Mouse (Mus musculus) bone marrow, adult 2 months (tissue): ENCODE results near the gene Phactr2. TPM values are rescaled to one million over a fixed set of nuclear protein-coding genes. Genes with fewer than 3 reads are reported as not detected.

ENCODE experiments used
- H3K27ac ChIP-seq: fragments of 200-500 bp; 2 replicates; pipeline ENCODE4 v1.5.1; 2012; ENCODE audit warnings: low read depth, mild to moderate bottlenecking, control low read depth, inconsistent platforms, low read length; ENCODE audit not compliant: control insufficient read depth, poor library complexity, insufficient read depth
- H3K4me1 ChIP-seq: fragments of 200-500 bp; 2 replicates; pipeline ENCODE4 v1.6.1; 2011; ENCODE audit warnings: low read length; ENCODE audit not compliant: control insufficient read depth, insufficient read depth
- H3K4me3 ChIP-seq: fragments of 200-500 bp; replicated peaks from 2 replicates; pipeline ENCODE3; 2011; ENCODE audit warnings: mild to moderate bottlenecking, low read depth, low read length, control low read depth; ENCODE audit not compliant: control insufficient read depth
- CTCF ChIP-seq: fragments of 200-500 bp; IDR thresholded peaks from 2 replicates; pipeline ENCODE4 v1.5.1; 2011; ENCODE audit warnings: low read length, control low read depth; ENCODE audit not compliant: control insufficient read depth, insufficient read depth
- POLR2A ChIP-seq: fragments of 200-500 bp; IDR thresholded peaks from 2 replicates; pipeline ENCODE4 v1.6.1; 2011; ENCODE audit warnings: low read depth, mild to moderate bottlenecking, control low read depth, low read length, borderline replicate concordance; ENCODE audit not compliant: control insufficient read depth
- WGBS: fragments of 180-500 bp; shearing (Covaris S2); methylation state at CpG from one replicate; pipeline ENCODE4 v1.1.7; 2018; 5-methylcytosine and 5-hydroxymethylcytosine counted together
- polyA plus RNA-seq: library from polyadenylated mRNA; stranded (reverse); fragments of >200 nt; gene quantifications from 2 replicates; pipeline ENCODE4 v1.2.4, GENCODE M21; 2011; ENCODE audit warnings: low replicate concordance; ENCODE audit not compliant: missing spikeins, insufficient read depth, insufficient read length

Gene Phactr2
- polyA plus RNA-seq, 1 experiment, result 12.8 TPM

GRCm38 (mm10) chr10:13335347-13335746 is 138.9 kb downstream of the Phactr2 start:
- Histone ChIP-seq H3K4me1 (no peaks in the 10 kb centered on the region; the same call in 1 of the 2 replicates), H3K27ac (no peak overlapping the region), H3K4me3 (no peak overlapping the region)
- no peak for TF ChIP-seq POLR2A
- TF ChIP-seq CTCF, result no peak
- 88% methylated on average over 6 of the region's 6 CpGs for WGBS

GRCm38 (mm10) chr10:13333781-13334180 is 140.4 kb downstream of the Phactr2 start:
- Histone ChIP-seq H3K4me3 (no peak overlapping the region), H3K27ac (no peak overlapping the region), H3K4me1 (no peaks in the 10 kb centered on the region; the same call in 1 of the 2 replicates)
- TF ChIP-seq POLR2A, result no peak
- TF ChIP-seq CTCF, result no peak
- WGBS, result 84% methylated on average over 2 of the region's 2 CpGs

- no peak overlapping the region for H3K27ac ChIP-seq
- TF ChIP-seq CTCF (no peak), POLR2A (no peak)
- no peak overlapping the region for H3K4me3 ChIP-seq
- 28% methylated on average over 2 of the region's 2 CpGs for WGBS
- H3K4me1 ChIP-seq, result no peaks in the 10 kb centered on the region; the same call in 1 of the 2 replicates
Observed at GRCm38 (mm10) chr10:13332985-13333384, 141.2 kb downstream of the Phactr2 start.

DNA sequence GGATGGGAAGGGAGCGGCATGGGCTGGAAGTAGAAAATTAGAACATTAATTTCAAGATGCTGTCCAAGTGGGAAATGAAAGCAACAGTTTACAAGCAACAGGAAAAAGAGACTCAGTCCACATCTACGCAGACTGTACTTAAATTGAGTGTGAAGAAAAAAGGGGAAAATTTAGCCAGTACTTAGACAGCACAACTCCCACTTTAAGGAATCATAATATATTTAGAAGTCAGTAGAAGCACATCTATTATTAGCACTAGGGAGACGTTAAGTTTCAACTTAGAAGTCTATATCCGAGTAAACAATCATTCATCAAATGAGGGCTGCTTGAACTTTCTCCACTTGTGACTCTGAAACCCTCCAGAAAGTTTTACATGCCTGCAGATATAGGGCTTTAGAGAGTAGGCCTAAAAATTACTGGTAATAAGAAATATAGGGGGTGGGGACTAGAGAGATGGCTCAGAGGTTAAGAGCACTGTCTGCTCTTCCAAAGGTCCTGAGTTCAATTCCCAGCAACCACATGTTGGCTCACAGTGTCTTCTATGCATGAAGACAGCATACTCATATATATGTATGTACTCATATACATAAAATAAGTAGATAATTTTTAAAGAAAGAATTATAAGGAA is 142.7 kb downstream of the Phactr2 start:
- Histone ChIP-seq H3K4me3 (no peak overlapping the region), H3K27ac (no peak overlapping the region), H3K4me1 (no peaks in the 10 kb centered on the region; the same call in 1 of the 2 replicates)
- TF ChIP-seq POLR2A (no peak), CTCF (no peak)
- 81% methylated on average over 4 of the region's 4 CpGs for WGBS

DNA sequence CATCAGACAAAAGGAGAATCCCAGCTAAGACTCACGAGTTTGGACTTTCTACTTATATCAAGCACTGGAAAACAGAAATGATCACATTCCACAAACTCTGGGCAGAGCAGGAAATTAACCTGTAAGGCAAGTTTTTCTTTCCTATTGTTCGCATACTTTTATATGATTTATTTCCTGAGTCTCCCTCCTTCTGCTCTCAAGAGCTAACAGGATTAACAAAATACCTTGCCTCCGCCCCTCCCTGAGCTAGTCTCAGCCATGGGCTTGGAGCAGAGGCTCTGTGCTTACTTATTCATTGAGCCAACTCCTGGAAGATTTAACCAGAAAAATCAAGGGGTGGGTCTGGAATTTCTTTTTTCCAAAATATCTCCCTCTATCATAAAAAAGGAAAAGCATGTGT is 145.6 kb downstream of the Phactr2 start:
- no peaks in the 10 kb centered on the region; the same call in 1 of the 2 replicates for H3K4me1 ChIP-seq
- no peak for TF ChIP-seq POLR2A
- no peak for TF ChIP-seq CTCF
- H3K4me3 ChIP-seq, result no peak overlapping the region
- H3K27ac ChIP-seq, result no peak overlapping the region
- 77% methylated on average over 3 of the region's 3 CpGs for WGBS

- 82% methylated on average over 14 of the region's 14 CpGs for WGBS
- no peak for TF ChIP-seq CTCF
- no peak for TF ChIP-seq POLR2A
Observed at GRCm38 (mm10) chr10:13326149-13326873, 147.9 kb downstream of the Phactr2 start.

GRCm38 (mm10) chr10:13323806-13324411 is 150.3 kb downstream of the Phactr2 start:
- 1% methylated on average over 62 of the region's 62 CpGs for WGBS
- Histone ChIP-seq H3K27ac (peak overlapping the region; percentile 72), H3K4me1 (no peaks in the 10 kb centered on the region)

More at GRCm38 (mm10) chr10:13326149-13326873, 147.9 kb downstream of the Phactr2 start:
- H3K27ac ChIP-seq, result no peak overlapping the region
- H3K4me3 ChIP-seq, result no peak overlapping the region
- no peaks in the 10 kb centered on the region for H3K4me1 ChIP-seq

GRCm38 (mm10) chr10:13323139-13323805 is 150.9 kb downstream of the Phactr2 start:
- Histone ChIP-seq H3K4me1 (no peaks in the 10 kb centered on the region; the same call in 1 of the 2 replicates), H3K4me3 (peak overlapping the region; percentile 47), H3K27ac (peak overlapping the region; percentile 72; the same call in 1 of the 2 replicates)
- 10% methylated on average over 12 of the region's 12 CpGs for WGBS
- TF ChIP-seq CTCF, result no peak
- TF ChIP-seq POLR2A, result no peak

More at GRCm38 (mm10) chr10:13323806-13324411, 150.3 kb downstream of the Phactr2 start:
- peak overlapping the region; percentile 32 for H3K4me3 ChIP-seq
- TF ChIP-seq POLR2A (no peak), CTCF (no peak)
